Mouse (Mus musculus) hindbrain, embryonic 13.5 days (tissue): ENCODE measurements around the gene Ogfod3. TPM values are rescaled to one million over a fixed set of nuclear protein-coding genes. Genes with fewer than 3 reads are reported as not detected.

Source experiments
- ATAC-seq: fragments of 200-750 bp; cut with Nextera tagmentation; 2 replicates; pipeline ENCODE4 v1.8.0; 2017; ENCODE audit warnings: moderate TSS enrichment; ENCODE audit not compliant: low FRiP score
- H3K27ac ChIP-seq: fragments of 300-500 bp; sonication (generic); 2 replicates; pipeline ENCODE4 v1.5.1; 2015; ENCODE audit warnings: inconsistent platforms, mild to moderate bottlenecking, moderate library complexity
- H3K27me3 ChIP-seq: fragments of 300-500 bp; sonication (generic); 2 replicates; pipeline ENCODE4 v1.6.1; 2015; ENCODE audit warnings: mild to moderate bottlenecking, inconsistent platforms
- H3K36me3 ChIP-seq: fragments of 300-500 bp; sonication (generic); 2 replicates; pipeline ENCODE4 v1.6.1; 2015; ENCODE audit warnings: mild to moderate bottlenecking, inconsistent platforms
- H3K4me1 ChIP-seq: fragments of 300-500 bp; sonication (generic); replicated peaks from 2 replicates; pipeline ENCODE4 v1.6.1; 2015; ENCODE audit warnings: inconsistent platforms
- H3K4me2 ChIP-seq: fragments of 300-500 bp; sonication (generic); 2 replicates; pipeline ENCODE4 v1.6.1; 2015; ENCODE audit warnings: inconsistent platforms, mild to moderate bottlenecking, moderate library complexity
- H3K4me3 ChIP-seq: fragments of 300-500 bp; sonication (generic); 2 replicates; pipeline ENCODE4 v1.5.1; 2015; ENCODE audit warnings: mild to moderate bottlenecking, inconsistent platforms
- H3K9ac ChIP-seq: fragments of 300-500 bp; sonication (generic); 2 replicates; pipeline ENCODE4 v1.6.1; 2015; ENCODE audit warnings: mild to moderate bottlenecking, inconsistent platforms
- H3K9me3 ChIP-seq: fragments of 300-500 bp; sonication (generic); 2 replicates; pipeline ENCODE4 v1.6.1; 2016; ENCODE audit warnings: inconsistent platforms
- WGBS: fragments of 180-500 bp; shearing (Covaris S2); methylation state at CpG from one replicate; pipeline ENCODE4 v1.1.7; 2015; 5-methylcytosine and 5-hydroxymethylcytosine counted together
- polyA plus RNA-seq: library from polyadenylated mRNA; unstranded; fragments of >200 nt; fragmentation: Nextera tagmentation; extraction: Ambion mirVana; gene quantifications from 2 replicates; pipeline ENCODE4 v1.2.1, GENCODE M21; 2015

Ogfod3 gene
- polyA plus RNA-seq, 1 experiment from 2014 or later, result 24.2 TPM

GRCm38 (mm10) chr11:121138732-121139131 is 65.8 kb downstream of the Ogfod3 start:
- no peak overlapping the region for H3K4me2 ChIP-seq
- H3K36me3 ChIP-seq, result no peaks in the 10 kb centered on the region
- H3K27ac ChIP-seq, result no peak overlapping the region
- H3K9ac ChIP-seq, result no peak overlapping the region
- no peaks in the 10 kb centered on the region for H3K4me1 ChIP-seq
- 48% methylated on average over 6 of the region's 6 CpGs for WGBS
- no peak overlapping the region for H3K4me3 ChIP-seq
- H3K9me3 ChIP-seq, result no peaks in the 10 kb centered on the region
- H3K27me3 ChIP-seq, result no peaks in the 10 kb centered on the region
- ATAC-seq, result no peak

GRCm38 (mm10) chr11:121137682-121138081 is 66.8 kb downstream of the Ogfod3 start:
- no peak for ATAC-seq

DNA sequence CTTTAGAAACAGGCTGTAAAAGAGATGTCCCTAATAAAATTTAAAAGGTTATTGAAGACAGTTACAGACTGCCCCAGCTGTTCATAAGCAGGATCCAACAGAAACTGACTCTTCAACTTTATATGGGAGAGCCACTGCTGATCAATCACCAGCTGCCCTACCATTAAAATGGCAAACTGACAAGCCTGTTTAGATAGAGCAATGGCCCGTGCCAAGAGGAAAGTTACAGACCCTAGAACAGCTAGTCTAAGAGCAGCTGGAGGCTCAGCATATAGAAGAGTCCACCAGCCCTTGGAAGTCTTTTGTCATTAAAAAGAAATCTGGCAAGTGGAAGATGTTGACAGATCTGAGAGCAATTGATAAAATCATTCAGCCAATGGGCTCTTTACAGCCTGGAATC is 69.9 kb downstream of the Ogfod3 start:
- Histone ChIP-seq H3K9ac (no peak overlapping the region), H3K36me3 (no peaks in the 10 kb centered on the region), H3K4me1 (no peaks in the 10 kb centered on the region), H3K4me2 (no peak overlapping the region), H3K9me3 (no peaks in the 10 kb centered on the region), H3K4me3 (no peak overlapping the region), H3K27ac (no peak overlapping the region), H3K27me3 (no peaks in the 10 kb centered on the region)
- ATAC-seq, result no peak
- WGBS, result 52% methylated on average over 1 of the region's 1 CpGs

More at GRCm38 (mm10) chr11:121137682-121138081, 66.8 kb downstream of the Ogfod3 start:
- no peaks in the 10 kb centered on the region for H3K36me3 ChIP-seq
- no peaks in the 10 kb centered on the region for H3K27me3 ChIP-seq
- no peak overlapping the region for H3K27ac ChIP-seq
- WGBS, result 85% methylated on average over 5 of the region's 5 CpGs
- H3K4me1 ChIP-seq, result no peaks in the 10 kb centered on the region
- H3K9me3 ChIP-seq, result no peaks in the 10 kb centered on the region
- no peak overlapping the region for H3K4me3 ChIP-seq
- no peak overlapping the region for H3K9ac ChIP-seq
- H3K4me2 ChIP-seq, result no peak overlapping the region

- WGBS, result 88% methylated on average over 1 of the region's 1 CpGs
- Histone ChIP-seq H3K36me3 (no peaks in the 10 kb centered on the region), H3K27ac (no peak overlapping the region), H3K4me1 (no peaks in the 10 kb centered on the region), H3K9me3 (no peaks in the 10 kb centered on the region), H3K4me2 (no peak overlapping the region), H3K4me3 (no peak overlapping the region), H3K9ac (no peak overlapping the region), H3K27me3 (no peaks in the 10 kb centered on the region)
- ATAC-seq, result no peak
Observed at GRCm38 (mm10) chr11:121129616-121130015, 74.9 kb downstream of the Ogfod3 start.

Other genes with a start within 250 kb of the Ogfod3 start
- gene Csnk1d, start 213.4 kb downstream of the Ogfod3 start, polyA plus RNA-seq, result 147 and 148 TPM in 2 replicates
- not detected in 2 replicates for gene Cd7, start 165.3 kb downstream of the Ogfod3 start, polyA plus RNA-seq
- not detected in 2 replicates for gene Sectm1b, start 141.1 kb downstream of the Ogfod3 start, polyA plus RNA-seq
- not detected in 2 replicates for gene Sectm1a, start 123.5 kb downstream of the Ogfod3 start, polyA plus RNA-seq
- not detected in 2 replicates for gene Tex19.2, start 86.0 kb downstream of the Ogfod3 start, polyA plus RNA-seq
- gene Tex19.1, start 58.6 kb downstream of the Ogfod3 start, polyA plus RNA-seq, result not detected in 2 replicates
- gene Uts2r, start 44.4 kb downstream of the Ogfod3 start, polyA plus RNA-seq, result 0.19 and 0.30 TPM in 2 replicates
- gene Hexdc, start 278 bp downstream of the Ogfod3 start, polyA plus RNA-seq, result 17.8 and 20.5 TPM in 2 replicates
- 39.3 and 42.2 TPM in 2 replicates for gene Cybc1, start 24.6 kb upstream of the Ogfod3 start, polyA plus RNA-seq
- gene Narf, start 32.5 kb upstream of the Ogfod3 start, polyA plus RNA-seq, result 94.8 and 95.5 TPM in 2 replicates
- 12.1 and 12.2 TPM in 2 replicates for gene Foxk2, start 55.3 kb upstream of the Ogfod3 start, polyA plus RNA-seq
- gene Wdr45b, start 149.7 kb upstream of the Ogfod3 start, polyA plus RNA-seq, result 82.1 and 84.7 TPM in 2 replicates
- 7.7 and 8.2 TPM in 2 replicates for gene Rab40b, start 183.5 kb upstream of the Ogfod3 start, polyA plus RNA-seq
- gene Fn3krp, start 216.7 kb upstream of the Ogfod3 start, polyA plus RNA-seq, result 10.4 and 11.3 TPM in 2 replicates
- gene Fn3k, start 230.2 kb upstream of the Ogfod3 start, polyA plus RNA-seq, result 3.6 and 5.2 TPM in 2 replicates
- 58.8 and 59.0 TPM in 2 replicates for gene Tbcd, start 247.2 kb upstream of the Ogfod3 start, polyA plus RNA-seq